Mouse (Mus musculus): ENCODE data around the gene Haspin. TPM values are rescaled to one million over a fixed set of nuclear protein-coding genes. Genes with fewer than 3 reads are reported as not detected.
A peak's percentile ranks its signal among the peaks of the same experiment; 100 is the strongest.

Gene Haspin
- total RNA-seq (2012; rRNA removed) = 15.7 and 21.7 TPM in 2 replicates
- 18.2 and 18.6 TPM in 2 replicates for total RNA-seq (2014; rRNA removed)
- polyA plus RNA-seq (2012; ENCODE audit: insufficient read length, low read depth) = 24.1 and 27.0 TPM in 2 replicates

- in situ Hi-C loops (cut with MboI; ENCODE audit: low pct_ligation_motif_present, low pct_unique_long_range_greater_than_20kb, low sequenced_read_pairs) (loop anchor here (10.0 to 25.0 kb wide), 2 partner anchors 147 to 1224 kb away; partner anchors contain the start of genes Olfr411 and Olfr412), dilution Hi-C loops (cut with MboI; ENCODE audit: extremely low pct_ligation_motif_present, extremely low pct_unique_long_range_greater_than_20kb, low sequenced_read_pairs) (no loop called here)
- peak within 1 kb of the TSS; percentile 80 to 97 (median 93) for H3K4me3 ChIP-seq (replicated peaks in 1 of 3; ENCODE audit: low read depth in 2 of 3, low read length in 2 of 3, poor library complexity in 1 of 3)
- peak within 1 kb of the TSS; percentile 99 for H3K4me2 ChIP-seq (ENCODE audit: insufficient read depth, low read depth, poor library complexity, severe bottlenecking)
- peaks cover 0 to 23% of the 10 kb centered on the region in 2 experiments for H3K36me3 ChIP-seq (replicated peaks in 1 of 2; ENCODE audit: control insufficient read depth in 1 of 2, insufficient read depth in 1 of 2, low read length in 1 of 2)
- H3K79me2 ChIP-seq (replicated peaks; ENCODE audit: control insufficient read depth, extremely low read depth, insufficient read depth, poor library complexity, severe bottlenecking) = peaks cover 50% of the 10 kb centered on the region
- peak within 1 kb of the TSS; percentile 89 for H3K9ac ChIP-seq (ENCODE audit: insufficient read depth, low read depth)
- H3K27ac ChIP-seq (ENCODE audit: insufficient read depth, low read depth) = peak within 1 kb of the TSS; percentile 1; the same call in 1 of the 2 replicates
- DNase-seq (ENCODE audit: extremely low read depth) = peak; percentile 93
- no peaks in the 10 kb centered on the region for H3K9me3 ChIP-seq (replicated peaks; ENCODE audit: low read length)
- peaks cover 6 to 40% of the 10 kb centered on the region in 2 experiments; a peak in 2 of 4 replicates for H3K4me1 ChIP-seq (ENCODE audit: control insufficient read depth in 1 of 2, insufficient read depth in 2 of 2)
- H3K27me3 ChIP-seq (replicated peaks) = peaks cover 6% of the 10 kb centered on the region
- peak; percentile 98 for TF ChIP-seq POLR2A (IDR thresholded peaks at IDR 0.05; ENCODE audit: low read depth, low read length)
- TF ChIP-seq NRF1 (IDR thresholded peaks at IDR 0.05; ENCODE audit: low read depth, low read length) = peak; percentile 67
- TF ChIP-seq PAX5 (IDR thresholded peaks at IDR 0.05; ENCODE audit: low read length) = no peak
- peak; percentile 86 for TF ChIP-seq ELF1 (IDR thresholded peaks at IDR 0.05; ENCODE audit: low read depth, low read length)
- no peak for TF ChIP-seq ZNF384 (IDR thresholded peaks at IDR 0.05; ENCODE audit: low read depth, low read length)
- peak; percentile 74; the same call in 1 of the 2 replicates for TF ChIP-seq E2F4 (IDR thresholded peaks at IDR 0.05; ENCODE audit: insufficient replicate concordance, low read depth, low read length)
- TF ChIP-seq CHD1 (IDR thresholded peaks at IDR 0.05; ENCODE audit: low read depth, low read length) = no peak
- TF ChIP-seq MAX (IDR thresholded peaks at IDR 0.05; ENCODE audit: low read length) = peak; percentile 53; the same call in 1 of the 2 replicates
- peak; percentile 96 for TF ChIP-seq SMC3 (IDR thresholded peaks at IDR 0.05; ENCODE audit: low read depth, low read length)
- TF ChIP-seq USF1 (IDR thresholded peaks at IDR 0.05; ENCODE audit: low read depth, low read length) = no peak
- TF ChIP-seq KAT2A (IDR thresholded peaks at IDR 0.05; ENCODE audit: insufficient replicate concordance, low read length) = peak; percentile 72; the same call in 1 of the 2 replicates
- TF ChIP-seq MEF2A (IDR thresholded peaks at IDR 0.05; ENCODE audit: borderline replicate concordance, low read depth, low read length) = peak; percentile 78; the same call in 1 of the 2 replicates
- peak; percentile 84 for TF ChIP-seq ZMIZ1 (IDR thresholded peaks at IDR 0.05; ENCODE audit: low read depth, low read length)
- TF ChIP-seq GABPA (IDR thresholded peaks at IDR 0.05; ENCODE audit: insufficient replicate concordance, low read depth, low read length) = no peak
- peak; percentile 88 for TF ChIP-seq HCFC1 (IDR thresholded peaks at IDR 0.05; ENCODE audit: low read depth, low read length)
- peak; percentile 98 for TF ChIP-seq SIN3A (IDR thresholded peaks at IDR 0.05; ENCODE audit: low read length)
- TF ChIP-seq IRF4 (IDR thresholded peaks at IDR 0.05; ENCODE audit: low read depth, low read length) = peak; percentile 74; the same call in 1 of the 2 replicates
- TF ChIP-seq MAFK (IDR thresholded peaks at IDR 0.05; ENCODE audit: insufficient replicate concordance, low read length) = peak; percentile 86; the same call in 1 of the 2 replicates
- TF ChIP-seq USF2 (conservative IDR thresholded peaks at IDR 0.05; ENCODE audit: low read depth, low read length) = no peak
- no peak for TF ChIP-seq ZKSCAN1 (IDR thresholded peaks at IDR 0.05; ENCODE audit: borderline replicate concordance, low read depth, low read length)
- peak; percentile 52 for TF ChIP-seq UBTF (IDR thresholded peaks at IDR 0.05; ENCODE audit: low read depth, low read length)
- TF ChIP-seq CHD2 (IDR thresholded peaks at IDR 0.05; ENCODE audit: low read length) = peak; percentile 100
- peak; percentile 75 for TF ChIP-seq RAD21 (IDR thresholded peaks at IDR 0.05; ENCODE audit: low read depth, low read length)
- no peak for TF ChIP-seq ETS1 (conservative IDR thresholded peaks at IDR 0.05; ENCODE audit: low read depth, low read length)
- TF ChIP-seq MYC (IDR thresholded peaks at IDR 0.05; ENCODE audit: low read depth, low read length) = 0 out of 2 replicates have a peak, but pooled peaks have one; percentile 53
- peak; percentile 51 for TF ChIP-seq TBP (conservative IDR thresholded peaks at IDR 0.05; ENCODE audit: low read depth, low read length)
- TF ChIP-seq RCOR1 (conservative IDR thresholded peaks at IDR 0.05; ENCODE audit: low read depth, low read length) = no peak
- no peak; the same call in 1 of the 2 replicates for TF ChIP-seq BHLHE40 (IDR thresholded peaks at IDR 0.05; ENCODE audit: low read depth, low read length)
- TF ChIP-seq JUN (IDR thresholded peaks at IDR 0.05; ENCODE audit: insufficient read depth, low read depth, low read length) = no peak
- peak; percentile 37 to 99; a peak in 3 of 4 replicates for TF ChIP-seq CTCF (conservative IDR thresholded peaks at IDR 0.05 in 1 of 2, IDR thresholded peaks at IDR 0.05 in 1 of 2; ENCODE audit: low read depth in 2 of 2, low read length in 2 of 2)
- no peak for TF ChIP-seq MAZ (IDR thresholded peaks at IDR 0.05; ENCODE audit: low read depth, low read length)
- TF ChIP-seq NELFE (IDR thresholded peaks at IDR 0.05; ENCODE audit: low read depth, low read length) = peak; percentile 95
- TF ChIP-seq TCF12 (IDR thresholded peaks at IDR 0.05; ENCODE audit: low read depth, low read length) = peak; percentile 95
- TF ChIP-seq ZC3H11A (IDR thresholded peaks at IDR 0.05; ENCODE audit: low read depth, low read length) = no peak
- peak; percentile 71; the same call in 1 of the 2 replicates for TF ChIP-seq POLR2AphosphoS2 (IDR thresholded peaks at IDR 0.05; ENCODE audit: low read depth, low read length)
- TF ChIP-seq MXI1 (IDR thresholded peaks at IDR 0.05; ENCODE audit: low read depth, low read length) = peak; percentile 89
Measured at GRCm38 (mm10) chr11:73137591-73138501, at the start of gene Haspin. TSS of gene Haspin (minus strand) at chr11:73138294.

All from CH12.LX (cell line).